Mouse (Mus musculus): Measurements from ENCODE around the gene Ctla2b. TPM values are rescaled to one million over a fixed set of nuclear protein-coding genes. Genes with fewer than 3 reads are reported as not detected.
A peak's percentile ranks its signal among the peaks of the same experiment; 100 is the strongest.
"Not testable (repeated sequence)": the region's sequence is repeated elsewhere in the genome, so short reads cannot be mapped to it uniquely, and the experiment has no call there.

Gene Ctla2b
- total RNA-seq (2021) (1 to 10 TPM; 2.4 to 3.1 TPM), polyA plus RNA-seq (2012; rRNA removed) (not detected in 2 replicates)
- long read RNA-seq = 0 reads

- DNase-seq = peak; percentile 60
Measured at GRCm38 (mm10) chr13:60897328-60897727, at the start of gene Ctla2b. Ctla2b (minus strand) TSS chr13:60897447.

GRCm38 (mm10) chr13:60941884-60942283, 44.6 kb upstream of the Ctla2b start, which contains the start of gene Tpbpa:
Tpbpa (minus strand) TSS chr13:60941984.
- not testable (repeated sequence) for DNase-seq

- peak; percentile 52 for DNase-seq
Measured at GRCm38 (mm10) chr13:60936500-60936901, 39.3 kb upstream of the Ctla2b start, which contains the start of the genes Gm49391 and Ctla2a. Gm49391 (minus strand) TSS chr13:60936571. Ctla2a (minus strand) TSS chr13:60936625.

- not testable (repeated sequence) for DNase-seq
Measured at GRCm38 (mm10) chr13:60935490-60935889, 38.2 kb upstream of the Ctla2b start, which contains the start of gene Gm49393. Gm49393 (minus strand) TSS chr13:60935590.

- not testable (repeated sequence) for DNase-seq
Measured at GRCm38 (mm10) chr13:60904780-60905179, 7.5 kb upstream of the Ctla2b start, which contains the start of gene Tpbpb. Tpbpb (minus strand) TSS chr13:60904880.

- DNase-seq = not testable (repeated sequence)
Measured at GRCm38 (mm10) chr13:60896794-60897193, 453 bp downstream of the Ctla2b start, which contains the start of gene Gm49392. Gm49392 (minus strand) TSS chr13:60896894.

- no peak for DNase-seq
Measured at GRCm38 (mm10) chr13:60895406-60896160, 1.7 kb downstream of the Ctla2b start.

- no peak for DNase-seq
Measured at GRCm38 (mm10) chr13:60892301-60892700, 4.9 kb downstream of the Ctla2b start.

- DNase-seq = peak; percentile 83
Measured at GRCm38 (mm10) chr13:60864281-60864680, 33.0 kb downstream of the Ctla2b start, which contains the start of gene 4930486L24Rik. 4930486L24Rik (minus strand) TSS chr13:60864475.

- DNase-seq = no peak
Measured at GRCm38 (mm10) chr13:60848241-60849120, 48.8 kb downstream of the Ctla2b start.

Other genes starting within 250 kb of the Ctla2b start
- not detected for gene BC051665, start 111.1 kb downstream of the Ctla2b start, total RNA-seq (2021)
- gene BC051665, start 111.1 kb downstream of the Ctla2b start, polyA plus RNA-seq (2012; rRNA removed) = not detected in 2 replicates
- gene Ctsll3, start 94.6 kb downstream of the Ctla2b start, total RNA-seq (2021) = not detected
- not detected in 2 replicates for gene Ctsll3, start 94.6 kb downstream of the Ctla2b start, polyA plus RNA-seq (2012; rRNA removed)
- gene 4930486L24Rik, start 33.0 kb downstream of the Ctla2b start, total RNA-seq (2021) = 10 to 100 TPM in 1 of 2 experiments, 1 to 10 TPM in 1; 1.5 to 45.8 TPM
- 3.8 and 6.1 TPM in 2 replicates for gene 4930486L24Rik, start 33.0 kb downstream of the Ctla2b start, polyA plus RNA-seq (2012; rRNA removed)
- under 1 TPM in 1 of 2 experiments, not detected in 1; 0.61 TPM for gene Gm49392, start 553 bp downstream of the Ctla2b start, total RNA-seq (2021)
- 0.15 TPM in 1 of 2 replicates, not detected in the other for gene Gm49392, start 553 bp downstream of the Ctla2b start, polyA plus RNA-seq (2012; rRNA removed)
- gene Tpbpb, start 7.4 kb upstream of the Ctla2b start, total RNA-seq (2021) = not detected
- gene Tpbpb, start 7.4 kb upstream of the Ctla2b start, polyA plus RNA-seq (2012; rRNA removed) = not detected in 2 replicates
- gene Gm49393, start 38.1 kb upstream of the Ctla2b start, total RNA-seq (2021) = not detected
- not detected in 2 replicates for gene Gm49393, start 38.1 kb upstream of the Ctla2b start, polyA plus RNA-seq (2012; rRNA removed)
- gene Gm49391, start 39.1 kb upstream of the Ctla2b start, total RNA-seq (2021) = 1 to 10 TPM in 1 of 2 experiments, not detected in 1; 1.0 TPM
- 0.16 TPM in 1 of 2 replicates, not detected in the other for gene Gm49391, start 39.1 kb upstream of the Ctla2b start, polyA plus RNA-seq (2012; rRNA removed)
- gene Ctla2a, start 39.2 kb upstream of the Ctla2b start, total RNA-seq (2021) = 10 to 100 TPM; 19.3 to 47.5 TPM
- gene Ctla2a, start 39.2 kb upstream of the Ctla2b start, polyA plus RNA-seq (2012; rRNA removed) = 0.46 and 0.91 TPM in 2 replicates
- not detected for gene Tpbpa, start 44.5 kb upstream of the Ctla2b start, total RNA-seq (2021)
- gene Tpbpa, start 44.5 kb upstream of the Ctla2b start, polyA plus RNA-seq (2012; rRNA removed) = not detected in 2 replicates
- gene Ctsj, start 108.5 kb upstream of the Ctla2b start, total RNA-seq (2021) = not detected
- not detected in 2 replicates for gene Ctsj, start 108.5 kb upstream of the Ctla2b start, polyA plus RNA-seq (2012; rRNA removed)
- gene Ctsq, start 143.2 kb upstream of the Ctla2b start, total RNA-seq (2021) = not detected
- gene Ctsq, start 143.2 kb upstream of the Ctla2b start, polyA plus RNA-seq (2012; rRNA removed) = not detected in 2 replicates